15 mouse cellular contexts compared by ENCODE assay signal in the genomic region with DNA sequence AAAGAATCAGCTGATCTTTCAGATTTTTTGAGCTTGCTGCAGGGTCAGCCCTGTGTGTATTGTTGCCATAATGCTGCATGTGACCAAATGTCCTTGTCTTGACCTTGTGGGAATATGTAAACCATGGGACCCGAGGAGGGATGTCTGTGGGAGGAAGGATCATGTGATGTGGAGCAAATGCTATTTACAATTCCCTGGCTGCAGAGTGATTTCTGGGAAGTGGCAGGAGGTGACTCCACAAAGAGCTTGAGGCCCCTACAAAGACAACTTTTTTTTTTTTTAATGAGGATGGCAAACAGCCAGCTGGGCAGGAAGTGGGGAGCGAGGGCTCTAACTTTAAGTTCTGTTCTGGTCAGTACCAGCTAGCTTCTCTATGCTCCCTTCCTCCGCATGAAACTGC. TPM values are rescaled to one million over a fixed set of nuclear protein-coding genes. Genes with fewer than 3 reads are reported as not detected.
DNase-seq lines count a peak whose midpoint lies in the region; ATAC-seq and TF ChIP-seq lines count a peak whose summit lies in the region.
"Had no signal": no experiment of that assay in that cellular context is flagged by ENCODE, and none has a peak within 500 bp of the region (broad histone marks: within the 10 kb centered on the region; RNA-seq: fewer than 3 reads in every experiment).

No protein-coding gene starts in this region.

- WGBS in intestine, embryonic 14.5 days = 29% methylated on average over 3 of the region's 3 CpGs
- WGBS in intestine, embryonic 16.5 days = 36% methylated on average over 3 of the region's 3 CpGs
- WGBS in midbrain, embryonic 14.5 days = 64% methylated on average over 3 of the region's 3 CpGs
- WGBS in midbrain, embryonic 10.5 days = 76% methylated on average over 3 of the region's 3 CpGs
- WGBS in heart, postnatal 0 days = 26% methylated on average over 3 of the region's 3 CpGs
- WGBS in stomach, embryonic 14.5 days = 34% methylated on average over 3 of the region's 3 CpGs

- no peaks in the 10 kb centered on the region for H3K9me3 ChIP-seq in intestine, embryonic 14.5 days (ENCODE audit: control insufficient read depth, low read length)
- H3K9me3 ChIP-seq in intestine, embryonic 16.5 days (ENCODE audit: control insufficient read depth, low read length) = no peaks in the 10 kb centered on the region
- no peaks in the 10 kb centered on the region for H3K9me3 ChIP-seq in midbrain, embryonic 14.5 days (ENCODE audit: control insufficient read depth, low read length)
- H3K9me3 ChIP-seq in midbrain, embryonic 10.5 days (replicated peaks) = no peaks in the 10 kb centered on the region
- H3K9me3 ChIP-seq in heart, postnatal 0 days (replicated peaks; ENCODE audit: control insufficient read depth, low read length) = no peaks in the 10 kb centered on the region
- no peaks in the 10 kb centered on the region for H3K9me3 ChIP-seq in stomach, embryonic 14.5 days (ENCODE audit: control insufficient read depth, low read depth, low read length)
- H3K9me3 ChIP-seq: embryonic facial prominence, embryonic 12.5 days; forebrain, embryonic 12.5 days had no signal

- no peaks in the 10 kb centered on the region for H3K27me3 ChIP-seq in intestine, embryonic 14.5 days (replicated peaks; ENCODE audit: control insufficient read depth, insufficient read depth, low read length)
- H3K27me3 ChIP-seq in intestine, embryonic 16.5 days (replicated peaks; ENCODE audit: control insufficient read depth, insufficient read depth, low read length) = no peaks in the 10 kb centered on the region
- no peaks in the 10 kb centered on the region for H3K27me3 ChIP-seq in midbrain, embryonic 14.5 days (ENCODE audit: control insufficient read depth, insufficient read depth, low read length)
- no peaks in the 10 kb centered on the region for H3K27me3 ChIP-seq in midbrain, embryonic 10.5 days (ENCODE audit: low read depth, poor library complexity, severe bottlenecking)
- no peaks in the 10 kb centered on the region for H3K27me3 ChIP-seq in heart, postnatal 0 days (ENCODE audit: control insufficient read depth, insufficient read depth, low read length)
- H3K27me3 ChIP-seq in stomach, embryonic 14.5 days (ENCODE audit: control insufficient read depth, insufficient read depth, low read length) = no peaks in the 10 kb centered on the region
- H3K27me3 ChIP-seq: embryonic facial prominence, embryonic 12.5 days; forebrain, embryonic 12.5 days had no signal

- no peak for DNase-seq in intestine, embryonic 14.5 days (ENCODE audit: low spot score)
- DNase-seq in midbrain, embryonic 14.5 days = no peak
- DNase-seq in midbrain, embryonic 10.5 days (ENCODE audit: low spot score) = no peak
- DNase-seq in heart, postnatal 0 days (ENCODE audit: low spot score) = no peak
- no peak for DNase-seq in left cerebral cortex, adult 11 months (ENCODE audit: low spot score)
- no peak for DNase-seq in cerebellum, postnatal 14 days
- DNase-seq: cerebellum, adult 9-10 months; right cerebral cortex, adult 18-20 months had no signal

- H3K27ac ChIP-seq in intestine, embryonic 14.5 days (ENCODE audit: low read depth) = no peak overlapping the region
- no peak overlapping the region for H3K27ac ChIP-seq in intestine, embryonic 16.5 days (ENCODE audit: low read length)
- no peak overlapping the region for H3K27ac ChIP-seq in midbrain, embryonic 14.5 days (replicated peaks; ENCODE audit: low read depth, low read length)
- H3K27ac ChIP-seq in midbrain, embryonic 10.5 days (replicated peaks) = no peak overlapping the region
- peak overlapping the region; percentile 36; the same call in 1 of the 2 replicates for H3K27ac ChIP-seq in heart, postnatal 0 days (ENCODE audit: low read depth)
- H3K27ac ChIP-seq in stomach, embryonic 14.5 days (ENCODE audit: low read length) = no peak overlapping the region
- H3K27ac ChIP-seq: embryonic facial prominence, embryonic 12.5 days; forebrain, embryonic 12.5 days had no signal

- no peak for TF ChIP-seq CTCF in heart, postnatal 0 days (IDR thresholded peaks at IDR 0.05; ENCODE audit: low read depth)

- TF ChIP-seq EP300 in heart, postnatal 0 days (IDR thresholded peaks at IDR 0.05; ENCODE audit: low read depth) = no peak

- peaks cover 11% of the 10 kb centered on the region; the same call in 1 of the 2 replicates for H3K4me1 ChIP-seq in intestine, embryonic 14.5 days (replicated peaks; ENCODE audit: control insufficient read depth, insufficient read depth, low read length)
- H3K4me1 ChIP-seq in intestine, embryonic 16.5 days (ENCODE audit: control insufficient read depth, insufficient read depth, low read length) = peaks cover 6% of the 10 kb centered on the region; the same call in 1 of the 2 replicates
- no peaks in the 10 kb centered on the region for H3K4me1 ChIP-seq in midbrain, embryonic 14.5 days (ENCODE audit: control insufficient read depth, insufficient read depth, low read length)
- H3K4me1 ChIP-seq in midbrain, embryonic 10.5 days = no peaks in the 10 kb centered on the region
- H3K4me1 ChIP-seq in heart, postnatal 0 days (ENCODE audit: control insufficient read depth, insufficient read depth) = peaks cover 33% of the 10 kb centered on the region
- peaks cover 13% of the 10 kb centered on the region for H3K4me1 ChIP-seq in stomach, embryonic 14.5 days (ENCODE audit: control insufficient read depth, insufficient read depth, low read length)
- H3K4me1 ChIP-seq: forebrain, embryonic 12.5 days had no signal

- H3K9ac ChIP-seq in intestine, embryonic 14.5 days (ENCODE audit: low read length) = no peak overlapping the region
- no peak overlapping the region for H3K9ac ChIP-seq in intestine, embryonic 16.5 days (ENCODE audit: low read depth, low read length)
- no peak overlapping the region for H3K9ac ChIP-seq in midbrain, embryonic 14.5 days (replicated peaks; ENCODE audit: low read length)
- no peak overlapping the region for H3K9ac ChIP-seq in heart, postnatal 0 days (replicated peaks; ENCODE audit: low read depth, low read length)
- no peak overlapping the region for H3K9ac ChIP-seq in stomach, embryonic 14.5 days (replicated peaks; ENCODE audit: low read depth, low read length)
- H3K9ac ChIP-seq: embryonic facial prominence, embryonic 12.5 days; forebrain, embryonic 12.5 days had no signal

- H3K4me3 ChIP-seq in intestine, embryonic 14.5 days (ENCODE audit: low read depth, low read length) = no peak overlapping the region
- no peak overlapping the region for H3K4me3 ChIP-seq in intestine, embryonic 16.5 days (ENCODE audit: low read length)
- H3K4me3 ChIP-seq in midbrain, embryonic 14.5 days (replicated peaks; ENCODE audit: low read depth, low read length) = no peak overlapping the region
- H3K4me3 ChIP-seq in midbrain, embryonic 10.5 days = no peak overlapping the region
- no peak overlapping the region for H3K4me3 ChIP-seq in heart, postnatal 0 days (ENCODE audit: low read depth, low read length)
- H3K4me3 ChIP-seq in stomach, embryonic 14.5 days (ENCODE audit: low read depth, low read length) = no peak overlapping the region
- H3K4me3 ChIP-seq: embryonic facial prominence, embryonic 12.5 days; forebrain, embryonic 12.5 days had no signal

- 0 out of 2 replicates have a peak, but pooled peaks have one; percentile 36 for ATAC-seq in intestine, embryonic 14.5 days (replicated peaks; ENCODE audit: low FRiP score, low TSS enrichment, low read depth)
- no peak; the same call in 1 of the 2 replicates for ATAC-seq in intestine, embryonic 16.5 days
- 0 out of 2 replicates have a peak, but pooled peaks have one; percentile 8 for ATAC-seq in midbrain, embryonic 14.5 days (ENCODE audit: low FRiP score, low TSS enrichment)
- peak; percentile 6; the same call in 1 of the 2 replicates for ATAC-seq in heart, postnatal 0 days (ENCODE audit: insufficient read depth, low read depth)
- ATAC-seq in stomach, embryonic 14.5 days (ENCODE audit: insufficient number of reproducible peaks, insufficient read depth, low FRiP score, low read depth) = peak; percentile 34
- ATAC-seq: activated CD4-positive, CD25-positive, alpha-beta regulatory T cell, adult 4 months had no signal

- H3K4me2 ChIP-seq in intestine, embryonic 14.5 days (ENCODE audit: low read length) = no peak overlapping the region
- no peak overlapping the region for H3K4me2 ChIP-seq in intestine, embryonic 16.5 days (ENCODE audit: low read depth, low read length)
- H3K4me2 ChIP-seq in midbrain, embryonic 14.5 days (ENCODE audit: low read length) = no peak overlapping the region
- no peak overlapping the region for H3K4me2 ChIP-seq in heart, postnatal 0 days (ENCODE audit: low read depth, low read length)
- no peak overlapping the region for H3K4me2 ChIP-seq in stomach, embryonic 14.5 days (replicated peaks; ENCODE audit: low read depth, low read length)
- H3K4me2 ChIP-seq: embryonic facial prominence, embryonic 12.5 days; forebrain, embryonic 12.5 days had no signal

- no peaks in the 10 kb centered on the region for H3K36me3 ChIP-seq in intestine, embryonic 14.5 days (ENCODE audit: control insufficient read depth, insufficient read depth, low read length)
- H3K36me3 ChIP-seq in intestine, embryonic 16.5 days (ENCODE audit: control insufficient read depth, insufficient read depth, low read length) = no peaks in the 10 kb centered on the region
- H3K36me3 ChIP-seq in midbrain, embryonic 14.5 days (ENCODE audit: control insufficient read depth, insufficient read depth, low read length) = no peaks in the 10 kb centered on the region
- no peaks in the 10 kb centered on the region for H3K36me3 ChIP-seq in midbrain, embryonic 10.5 days
- H3K36me3 ChIP-seq in heart, postnatal 0 days (replicated peaks; ENCODE audit: control insufficient read depth, insufficient read depth, low read length) = no peaks in the 10 kb centered on the region
- no peaks in the 10 kb centered on the region for H3K36me3 ChIP-seq in stomach, embryonic 14.5 days (ENCODE audit: control insufficient read depth, insufficient read depth, low read length)
- H3K36me3 ChIP-seq: embryonic facial prominence, embryonic 12.5 days; forebrain, embryonic 12.5 days had no signal

RNA-seq across cellular contexts. Expression of a gene that starts 20.5 kb away (rescaled TPM):
- 0.14 TPM in 1 of 2 replicates, not detected in the other for polyA plus RNA-seq in intestine, embryonic 14.5 days (2014; fragmentation: Nextera tagmentation; extraction: Ambion mirVana)
- polyA plus RNA-seq in intestine, embryonic 16.5 days (2015; fragmentation: Nextera tagmentation; extraction: Ambion mirVana) = 0.12 and 0.24 TPM in 2 replicates
- not detected in 2 replicates for polyA plus RNA-seq in midbrain, embryonic 14.5 days (2014; fragmentation: Nextera tagmentation; extraction: Ambion mirVana)
- not detected in 2 replicates for polyA plus RNA-seq in midbrain, embryonic 10.5 days (2016; fragmentation: Nextera tagmentation; extraction: Ambion mirVana)
- total RNA-seq in heart, postnatal 0 days (2014; rRNA removed; ENCODE audit: low replicate concordance) = not detected in 2 replicates
- not detected in 2 replicates for polyA plus RNA-seq in heart, postnatal 0 days (2015; fragmentation: Nextera tagmentation; extraction: Ambion mirVana)
- not detected in 2 replicates for polyA plus RNA-seq in stomach, embryonic 14.5 days (2014; fragmentation: Nextera tagmentation; extraction: Ambion mirVana)
- total RNA-seq: gastrocnemius, adult 8-10 months; left cerebral cortex, adult 18-20 months had no signal
- polyA plus RNA-seq: activated CD4-positive, CD25-positive, alpha-beta regulatory T cell, adult 4 months; embryonic facial prominence, embryonic 12.5 days; forebrain, embryonic 12.5 days had no signal
